Mouse (Mus musculus) heart, postnatal 0 days (tissue): ENCODE measurements at regions not wholly inside any gene's neighbourhood (a gene's known extent, or its start where the extent isn't known, plus 50 kb on each side); places are given as distances from the start of the nearest gene placed in this dataset.

ENCODE experiments used
- ATAC-seq: fragments of 200-750 bp; cut with Nextera tagmentation; 2 replicates; pipeline ENCODE4 v1.8.0; 2017; ENCODE audit warnings: low read depth, moderate number of reproducible peaks, moderate library complexity; ENCODE audit not compliant: insufficient read depth
- DNase-seq: peaks from one replicate; pipeline ENCODE4 v3.0.0-alpha.2; 2016; ENCODE audit warnings: low spot score
- H3K27ac ChIP-seq: fragments of 300-500 bp; sonication (generic); 2 replicates; pipeline ENCODE4 v1.5.1; 2014; ENCODE audit warnings: low read depth, mild to moderate bottlenecking
- H3K27me3 ChIP-seq: fragments of 300-500 bp; sonication (generic); 2 replicates; pipeline ENCODE4 v1.6.1; 2014; ENCODE audit warnings: low read length, mixed read lengths; ENCODE audit not compliant: control insufficient read depth, insufficient read depth
- H3K36me3 ChIP-seq: fragments of 300-500 bp; sonication (generic); replicated peaks from 2 replicates; pipeline ENCODE4 v1.6.1; 2014; ENCODE audit warnings: low read length, mixed read lengths; ENCODE audit not compliant: control insufficient read depth, insufficient read depth
- H3K4me1 ChIP-seq: fragments of 300-500 bp; sonication (generic); 2 replicates; pipeline ENCODE4 v1.6.1; 2014; ENCODE audit warnings: antibody characterized with exemption; ENCODE audit not compliant: control insufficient read depth, insufficient read depth
- H3K4me2 ChIP-seq: fragments of 300-500 bp; sonication (generic); 2 replicates; pipeline ENCODE4 v1.6.1; 2014; ENCODE audit warnings: low read depth, mild to moderate bottlenecking, low read length, moderate library complexity
- H3K4me3 ChIP-seq: fragments of 300-500 bp; sonication (generic); 2 replicates; pipeline ENCODE4 v1.5.1; 2014; ENCODE audit warnings: low read depth, low read length
- H3K9ac ChIP-seq: fragments of 300-500 bp; sonication (generic); replicated peaks from 2 replicates; pipeline ENCODE4 v1.6.1; 2014; ENCODE audit warnings: low read depth, low read length, mixed read lengths
- H3K9me3 ChIP-seq: fragments of 300-500 bp; sonication (generic); replicated peaks from 2 replicates; pipeline ENCODE4 v1.6.1; 2016; ENCODE audit warnings: low read length; ENCODE audit not compliant: control insufficient read depth
- CTCF ChIP-seq: IDR thresholded peaks from 2 replicates; pipeline ENCODE4 v1.5.1; 2016; ENCODE audit warnings: antibody characterized with exemption, control low read depth, low read depth
- EP300 ChIP-seq: IDR thresholded peaks from 2 replicates; pipeline ENCODE4 v1.6.1; 2016; ENCODE audit warnings: antibody characterized with exemption, low read depth
- WGBS: fragments of 180-500 bp; shearing (Covaris S2); extraction: QIAGEN DNeasy Blood & Tissue Kit; methylation state at CpG from one replicate; pipeline ENCODE4 v1.1.7; 2014; 5-methylcytosine and 5-hydroxymethylcytosine counted together

DNA sequence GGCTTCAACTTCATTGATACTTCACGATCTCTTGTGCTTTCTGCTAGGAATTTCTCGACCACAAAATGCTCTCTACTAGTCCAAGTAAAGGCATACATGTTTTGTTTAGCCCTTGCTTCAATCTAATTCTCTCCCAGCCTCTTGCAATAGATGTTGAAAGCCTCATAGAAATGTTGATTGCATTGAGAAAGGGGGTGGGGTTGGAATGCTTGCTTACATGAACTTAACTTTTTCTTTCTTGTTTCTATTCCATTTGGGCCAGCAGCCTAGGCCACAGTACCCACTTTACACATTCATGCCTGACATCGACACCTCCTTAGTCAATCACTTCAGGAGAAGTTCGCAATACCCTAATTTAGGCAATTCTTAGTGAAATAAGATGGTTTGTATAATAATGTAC, 571.2 kb downstream of the Cdh10 start:
- no peak overlapping the region for H3K27ac ChIP-seq
- H3K9me3 ChIP-seq, result no peaks in the 10 kb centered on the region
- H3K9ac ChIP-seq, result no peak overlapping the region
- no peak for ATAC-seq
- DNase-seq, result no peak
- H3K4me2 ChIP-seq, result no peak overlapping the region
- WGBS, result 69% methylated on average over 4 of the region's 4 CpGs
- H3K4me3 ChIP-seq, result no peak overlapping the region
- no peaks in the 10 kb centered on the region for H3K4me1 ChIP-seq
- H3K36me3 ChIP-seq, result no peaks in the 10 kb centered on the region
- H3K27me3 ChIP-seq, result no peaks in the 10 kb centered on the region
- no peak for TF ChIP-seq CTCF
- TF ChIP-seq EP300, result no peak

- WGBS, result 73% methylated on average over 6 of the region's 6 CpGs
Observed at GRCm38 (mm10) chr15:19391250-19391982, 572.7 kb downstream of the Cdh10 start.

GRCm38 (mm10) chr15:19395681-19396080, 576.9 kb downstream of the Cdh10 start:
- 79% methylated on average over 1 of the region's 1 CpGs for WGBS
- Histone ChIP-seq H3K9me3 (no peaks in the 10 kb centered on the region), H3K27me3 (no peaks in the 10 kb centered on the region), H3K36me3 (no peaks in the 10 kb centered on the region), H3K4me1 (no peaks in the 10 kb centered on the region), H3K4me3 (no peak overlapping the region), H3K27ac (no peak overlapping the region), H3K4me2 (no peak overlapping the region), H3K9ac (no peak overlapping the region)
- TF ChIP-seq EP300 (no peak), CTCF (no peak)
- ATAC-seq (no peak), DNase-seq (no peak)

More at GRCm38 (mm10) chr15:19391250-19391982, 572.7 kb downstream of the Cdh10 start:
- Histone ChIP-seq H3K9ac (no peak overlapping the region), H3K27me3 (no peaks in the 10 kb centered on the region), H3K4me2 (no peak overlapping the region), H3K4me3 (no peak overlapping the region), H3K4me1 (no peaks in the 10 kb centered on the region), H3K9me3 (no peaks in the 10 kb centered on the region), H3K36me3 (no peaks in the 10 kb centered on the region), H3K27ac (no peak overlapping the region)
- TF ChIP-seq CTCF (no peak), EP300 (no peak)
- DNase-seq (no peak), ATAC-seq (no peak)
